Mouse (Mus musculus) small intestine, adult 2 months (tissue): ENCODE data around the gene 1810009A15Rik.

Experiments
- CTCF ChIP-seq: fragments of 200-500 bp; IDR thresholded peaks from 2 replicates; pipeline ENCODE4 v1.5.1; 2012; ENCODE audit warnings: low read depth, mild to moderate bottlenecking, control low read depth, inconsistent platforms, low read length, moderate library complexity, mixed read lengths; ENCODE audit not compliant: insufficient replicate concordance, insufficient read length; ENCODE audit errors: extremely low read depth
- POLR2A ChIP-seq: fragments of 200-500 bp; IDR thresholded peaks from 2 replicates; pipeline ENCODE4 v1.6.1; 2012; ENCODE audit warnings: low read depth, mild to moderate bottlenecking, control low read depth, inconsistent platforms, low read length, moderate library complexity

DNA sequence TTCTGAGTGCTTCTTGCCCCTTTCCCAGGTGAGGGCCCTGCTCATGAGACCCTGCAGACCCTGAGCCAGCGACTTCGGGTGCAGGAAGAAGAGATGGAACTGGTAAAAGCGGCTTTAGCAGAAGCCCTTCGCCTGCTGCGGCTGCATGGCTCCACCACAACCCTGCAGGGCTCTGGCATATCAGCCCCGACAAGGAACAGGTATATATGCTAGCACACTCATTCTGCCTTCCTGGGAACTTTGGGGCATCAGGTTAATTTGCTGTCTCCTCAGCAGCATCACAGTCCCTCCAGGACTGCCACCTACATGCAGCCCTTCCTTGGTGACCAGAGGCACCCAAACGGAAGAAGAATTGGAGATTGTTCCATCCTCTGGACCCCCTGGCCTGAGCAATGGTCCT lies 42.1 kb downstream of the 1810009A15Rik start:
- TF ChIP-seq CTCF (no peak), POLR2A (no peak)
